Comparison of ENCODE assay signal across 8 mouse cellular contexts in the genomic region with DNA sequence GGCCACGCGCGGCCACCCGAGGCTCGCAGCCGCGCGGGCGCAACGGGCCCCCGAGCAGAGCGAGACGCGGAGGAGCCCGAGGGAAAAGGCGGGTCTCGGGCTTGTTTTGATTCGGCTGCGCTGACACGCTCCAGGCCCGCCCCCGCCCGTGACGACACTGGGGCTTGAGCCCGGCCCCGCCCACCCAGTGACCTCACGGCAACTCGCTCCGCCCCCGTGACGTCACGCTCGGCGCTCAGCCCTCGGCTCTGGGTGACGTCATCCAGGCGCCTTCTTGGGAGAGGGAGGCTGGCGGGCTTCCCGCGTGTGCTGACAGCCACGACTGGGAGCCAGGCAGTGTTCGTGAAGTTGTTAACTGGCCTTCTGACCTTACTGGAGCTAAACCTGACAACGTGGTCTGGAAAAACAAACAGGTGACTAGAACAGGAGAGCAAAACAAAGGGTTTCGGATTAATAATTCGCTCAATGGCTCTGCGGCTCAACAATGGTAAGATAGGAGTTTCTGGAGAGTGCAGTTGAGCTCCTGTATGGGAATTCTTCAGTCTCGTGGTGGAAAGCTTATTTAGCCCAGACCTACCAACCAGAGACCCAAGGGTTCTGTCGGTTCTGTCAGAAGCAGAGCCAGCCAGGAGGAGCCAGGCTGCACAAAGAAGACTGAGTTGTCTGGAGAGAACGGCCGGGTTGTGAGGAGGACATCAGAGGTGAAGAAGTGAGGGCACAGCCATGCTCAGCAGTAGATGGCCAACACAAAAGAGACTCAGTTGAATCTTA. TPM values are rescaled to one million over a fixed set of nuclear protein-coding genes. Genes with fewer than 3 reads are reported as not detected.
DNase-seq lines count a peak whose midpoint lies in the region; ATAC-seq lines count a peak whose summit lies in the region.

A gene (minus strand): TSS at position 108 of the 771 bp plus-strand sequence.

- H3K4me2 ChIP-seq in hindbrain, embryonic 13.5 days, result peak within 1 kb of the TSS; percentile 64

- 9% methylated on average over 41 of the region's 50 CpGs for WGBS in hindbrain, embryonic 13.5 days

- no peaks in the 10 kb centered on the region for H3K27me3 ChIP-seq in hindbrain, embryonic 13.5 days

- peak within 1 kb of the TSS; percentile 86 for H3K4me3 ChIP-seq in hindbrain, embryonic 13.5 days

- DNase-seq in NIH3T3 (ENCODE audit: low read depth), result peak; percentile 99
- peak; percentile 97 to 98 for DNase-seq in cerebellum, postnatal 10 days
- peak; percentile 73 to 81 for DNase-seq in frontal cortex, postnatal 14 days (ENCODE audit: low spot score in 2 of 2)
- DNase-seq in layer of hippocampus, postnatal 25 days (ENCODE audit: extremely low spot score in 1 of 2, low spot score in 1 of 2), result peak; percentile 81 to 82
- peak; percentile 87 for DNase-seq in lung, postnatal 25 days (ENCODE audit: low spot score)
- DNase-seq in retina, embryonic 14.5 days (ENCODE audit: low spot score), result peak; percentile 96
- DNase-seq in thymus, postnatal 4 days, result peak; percentile 95

- peaks cover 15% of the 10 kb centered on the region for H3K4me1 ChIP-seq in hindbrain, embryonic 13.5 days (replicated peaks)

- H3K27ac ChIP-seq in hindbrain, embryonic 13.5 days, result peak within 1 kb of the TSS; percentile 93

- ATAC-seq in hindbrain, embryonic 13.5 days (ENCODE audit: low FRiP score), result peak; percentile 98

- H3K9ac ChIP-seq in hindbrain, embryonic 13.5 days, result peak within 1 kb of the TSS; percentile 92

- 0 out of 2 replicates have a peak, but pooled peaks cover 4% of the 10 kb centered on the region for H3K9me3 ChIP-seq in hindbrain, embryonic 13.5 days

- no peaks in the 10 kb centered on the region for H3K36me3 ChIP-seq in hindbrain, embryonic 13.5 days

RNA-seq across cellular contexts. Expression of the gene that starts here (rescaled TPM):
- 4.8 and 5.4 TPM in 2 replicates for polyA plus RNA-seq in hindbrain, embryonic 13.5 days (2015; fragmentation: Nextera tagmentation; extraction: Ambion mirVana)
- total RNA-seq in layer of hippocampus, postnatal 25 days (2021), result 10 to 100 TPM; 26.3 to 28.2 TPM

Comparison
In these comparisons a context has a peak if more than half of its experiments do, and no peak if none do; other contexts are left out.
1. Peak in every context shown above with its lines: DNase-seq, ATAC-seq, H3K4me3 ChIP-seq and H3K27ac ChIP-seq.